Mouse (Mus musculus) brain, embryonic 14.5 days (tissue): ENCODE data around the gene Cdan1.

Experiments
- CTCF ChIP-seq: fragments of 200-500 bp; IDR thresholded peaks from 2 replicates; pipeline ENCODE4 v1.5.1; 2012; ENCODE audit warnings: inconsistent platforms, mild to moderate bottlenecking, moderate library complexity, borderline replicate concordance; ENCODE audit not compliant: insufficient read depth, insufficient read length; ENCODE audit errors: extremely low read depth
- POLR2A ChIP-seq: fragments of 200-500 bp; IDR thresholded peaks from 2 replicates; pipeline ENCODE4 v1.6.1; 2012; ENCODE audit warnings: mild to moderate bottlenecking, inconsistent platforms, borderline replicate concordance; ENCODE audit not compliant: poor library complexity, insufficient read depth, insufficient read length, severe bottlenecking; ENCODE audit errors: extremely low read depth

DNA sequence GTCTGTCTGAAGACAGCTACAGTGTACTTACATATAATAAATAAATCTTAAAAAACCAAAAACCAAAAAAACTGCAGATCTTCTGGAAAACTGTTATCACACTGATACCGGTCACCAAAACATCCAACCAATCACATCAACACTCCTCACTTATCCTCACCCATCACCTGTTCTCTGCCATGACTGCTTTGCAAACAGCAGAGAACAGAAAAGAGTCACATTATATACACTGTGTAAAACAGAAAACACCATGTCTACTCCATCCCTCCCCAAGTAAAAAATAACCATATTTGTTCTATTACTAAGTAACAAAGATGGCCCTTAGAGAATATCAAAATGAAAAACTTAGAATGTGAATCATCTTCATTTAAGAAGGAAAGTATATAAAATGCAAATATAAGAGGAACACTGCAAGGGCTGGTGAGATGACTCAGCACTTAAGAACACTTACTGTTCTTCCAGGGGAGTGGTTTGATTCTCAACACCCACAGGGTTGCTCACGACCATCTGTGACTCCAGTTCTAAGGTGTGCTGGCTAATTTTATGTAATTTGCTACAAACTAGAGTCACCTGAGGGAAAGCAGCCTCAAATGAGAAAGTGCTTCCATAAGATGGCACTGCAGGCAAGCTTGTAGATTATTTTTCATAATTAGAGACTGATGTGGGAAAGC lies 79.5 kb downstream of the Cdan1 start:
- TF ChIP-seq POLR2A (no peak), CTCF (no peak)
